Mouse (Mus musculus): ENCODE data around the gene Clrn3.

DNA sequence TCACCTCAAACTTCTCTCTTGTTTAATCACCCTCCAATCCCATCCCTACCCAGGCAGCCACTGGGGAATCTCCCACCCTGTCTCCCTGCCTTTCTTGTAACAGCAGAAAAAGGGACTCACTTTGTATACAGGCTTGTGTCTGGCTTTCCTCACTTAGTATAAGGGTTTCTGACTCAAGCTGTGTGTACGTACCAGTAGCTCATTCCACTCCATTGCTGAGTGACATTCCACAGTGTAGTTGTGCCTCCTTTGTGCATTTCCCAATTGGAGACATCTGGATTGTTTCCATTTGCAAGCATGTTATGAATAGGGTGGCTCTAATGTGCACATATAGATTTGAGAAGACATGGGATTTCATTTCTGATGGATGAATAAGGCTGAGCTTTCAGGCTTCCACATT lies 31.8 kb upstream of the Clrn3 start:
- TF ChIP-seq CTCF (IDR thresholded peaks at IDR 0.05; ENCODE audit: low read depth, low read length) (no peak), POLR2A (IDR thresholded peaks at IDR 0.05; ENCODE audit: extremely low read depth, insufficient read depth, low read length) (no peak)
